Mouse (Mus musculus) intestine, embryonic 15.5 days (tissue): ENCODE data around the gene Ddx28. TPM values are rescaled to one million over a fixed set of nuclear protein-coding genes. Genes with fewer than 3 reads are reported as not detected.
"Not testable (repeated sequence)": the region's sequence is repeated elsewhere in the genome, so short reads cannot be mapped to it uniquely, and the experiment has no call there.

Source experiments
- ATAC-seq: fragments of 200-750 bp; cut with Nextera tagmentation; 2 replicates; pipeline ENCODE4 v1.8.0; 2017; ENCODE audit warnings: moderate TSS enrichment, moderate library complexity
- H3K27ac ChIP-seq: fragments of 300-500 bp; sonication (generic); 2 replicates; pipeline ENCODE4 v1.5.1; 2015; ENCODE audit warnings: mild to moderate bottlenecking, inconsistent platforms
- H3K27me3 ChIP-seq: fragments of 300-500 bp; sonication (generic); replicated peaks from 2 replicates; pipeline ENCODE4 v1.6.1; 2015; ENCODE audit warnings: inconsistent platforms
- H3K36me3 ChIP-seq: fragments of 300-500 bp; sonication (generic); 2 replicates; pipeline ENCODE4 v1.6.1; 2015; ENCODE audit warnings: inconsistent platforms
- H3K4me1 ChIP-seq: fragments of 300-500 bp; sonication (generic); replicated peaks from 2 replicates; pipeline ENCODE4 v1.6.1; 2015; ENCODE audit warnings: inconsistent platforms
- H3K4me2 ChIP-seq: fragments of 300-500 bp; sonication (generic); replicated peaks from 2 replicates; pipeline ENCODE4 v1.6.1; 2015; ENCODE audit warnings: mild to moderate bottlenecking, inconsistent platforms
- H3K4me3 ChIP-seq: fragments of 300-500 bp; sonication (generic); replicated peaks from 2 replicates; pipeline ENCODE4 v1.5.1; 2015; ENCODE audit warnings: inconsistent platforms
- H3K9ac ChIP-seq: fragments of 300-500 bp; sonication (generic); 2 replicates; pipeline ENCODE4 v1.6.1; 2015; ENCODE audit warnings: inconsistent platforms
- H3K9me3 ChIP-seq: fragments of 300-500 bp; sonication (generic); 2 replicates; pipeline ENCODE4 v1.6.1; 2016; ENCODE audit warnings: inconsistent platforms
- WGBS: fragments of 180-500 bp; shearing (Covaris S2); methylation state at CpG from one replicate; pipeline ENCODE4 v1.1.7; 2015; 5-methylcytosine and 5-hydroxymethylcytosine counted together
- polyA plus RNA-seq: library from polyadenylated mRNA; unstranded; fragments of >200 nt; fragmentation: Nextera tagmentation; extraction: Ambion mirVana; gene quantifications from 2 replicates; pipeline ENCODE4 v1.2.1, GENCODE M21; 2015

Ddx28 gene
- polyA plus RNA-seq, 1 experiment from 2014 or later: 15.5 TPM

- WGBS: 75% methylated on average over 10 of the region's 11 CpGs
- not testable (repeated sequence) for H3K36me3 ChIP-seq, H3K4me3 ChIP-seq, H3K27ac ChIP-seq, H3K4me1 ChIP-seq, ATAC-seq, H3K9me3 ChIP-seq, H3K9ac ChIP-seq, H3K4me2 ChIP-seq, H3K27me3 ChIP-seq
These were observed 28.3 kb downstream of the Ddx28 start for GRCm38 (mm10) chr8:105983406-105983805.

DNA sequence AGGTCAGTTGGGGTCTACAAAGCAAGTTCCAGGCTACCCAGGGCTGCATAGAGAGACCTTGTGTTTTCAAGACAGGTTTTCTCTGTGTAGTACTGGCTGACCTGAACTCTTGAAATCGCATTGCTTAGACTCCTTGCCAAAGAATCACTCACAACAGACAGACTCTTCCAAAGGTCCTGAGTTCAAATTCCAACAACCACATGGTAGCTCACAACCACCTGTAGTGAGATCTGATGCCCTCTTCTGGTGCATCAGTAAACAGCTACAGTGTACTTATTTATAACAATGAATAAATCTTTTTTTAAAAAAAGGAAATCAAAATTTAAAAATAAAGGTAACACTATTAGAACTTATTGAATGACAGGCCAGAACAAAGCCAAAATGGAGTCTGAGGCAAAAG is 30.5 kb downstream of the Ddx28 start:
- Histone ChIP-seq H3K4me3 (no peak overlapping the region), H3K27me3 (no peaks in the 10 kb centered on the region), H3K9me3 (no peaks in the 10 kb centered on the region), H3K4me2 (no peak overlapping the region), H3K36me3 (no peaks in the 10 kb centered on the region), H3K27ac (no peak overlapping the region), H3K9ac (no peak overlapping the region), H3K4me1 (no peaks in the 10 kb centered on the region)
- 95% methylated on average over 1 of the region's 1 CpGs for WGBS
- no peak for ATAC-seq

DNA sequence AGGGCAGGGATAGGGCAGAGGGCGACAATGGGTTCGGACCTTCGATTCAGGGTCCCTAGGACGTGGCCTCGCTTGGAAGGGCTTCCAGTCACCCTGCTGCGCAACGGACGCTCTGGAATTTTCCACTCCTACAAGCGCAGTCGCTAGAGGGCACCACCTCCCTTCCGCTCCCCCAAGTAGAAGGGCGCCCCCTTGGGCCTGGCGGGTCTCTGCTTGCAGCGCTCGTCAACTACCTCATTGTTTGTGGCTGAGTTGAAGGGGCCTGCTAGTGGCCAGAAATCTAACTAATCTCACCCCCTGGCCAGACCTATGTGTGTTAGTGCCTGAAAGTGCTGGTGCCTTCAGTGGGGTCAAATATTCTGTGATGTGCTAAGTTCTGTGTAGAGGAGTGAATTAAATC is 32.4 kb downstream of the Ddx28 start, which contains the start of gene Dpep3:
TSS of gene Dpep3 (minus strand) at position 105 of the 400 bp plus-strand sequence.
- no peak within 1 kb of the TSS for H3K4me3 ChIP-seq
- H3K9ac ChIP-seq: no peak within 1 kb of the TSS
- H3K4me2 ChIP-seq: no peak within 1 kb of the TSS
- H3K36me3 ChIP-seq: no peaks in the 10 kb centered on the region
- WGBS: 93% methylated on average over 15 of the region's 15 CpGs
- no peaks in the 10 kb centered on the region for H3K9me3 ChIP-seq
- no peaks in the 10 kb centered on the region for H3K27me3 ChIP-seq
- H3K27ac ChIP-seq: no peak within 1 kb of the TSS
- no peaks in the 10 kb centered on the region for H3K4me1 ChIP-seq
- ATAC-seq: no peak

- Histone ChIP-seq H3K4me3 (no peak overlapping the region), H3K9me3 (no peaks in the 10 kb centered on the region), H3K27me3 (no peaks in the 10 kb centered on the region), H3K9ac (no peak overlapping the region), H3K36me3 (no peaks in the 10 kb centered on the region), H3K4me2 (no peak overlapping the region), H3K27ac (no peak overlapping the region), H3K4me1 (no peaks in the 10 kb centered on the region)
- ATAC-seq: no peak
- 71% methylated on average over 7 of the region's 7 CpGs for WGBS
These were observed 36.3 kb downstream of the Ddx28 start for GRCm38 (mm10) chr8:105975363-105975762.

- 74% methylated on average over 8 of the region's 8 CpGs for WGBS
- Histone ChIP-seq H3K27me3 (no peaks in the 10 kb centered on the region), H3K9me3 (no peaks in the 10 kb centered on the region), H3K9ac (no peak overlapping the region), H3K36me3 (no peaks in the 10 kb centered on the region), H3K4me1 (peaks cover 9% of the 10 kb centered on the region), H3K4me3 (no peak overlapping the region), H3K27ac (no peak overlapping the region), H3K4me2 (no peak overlapping the region)
- ATAC-seq: no peak
These were observed 40.5 kb downstream of the Ddx28 start for GRCm38 (mm10) chr8:105971019-105971720.

DNA sequence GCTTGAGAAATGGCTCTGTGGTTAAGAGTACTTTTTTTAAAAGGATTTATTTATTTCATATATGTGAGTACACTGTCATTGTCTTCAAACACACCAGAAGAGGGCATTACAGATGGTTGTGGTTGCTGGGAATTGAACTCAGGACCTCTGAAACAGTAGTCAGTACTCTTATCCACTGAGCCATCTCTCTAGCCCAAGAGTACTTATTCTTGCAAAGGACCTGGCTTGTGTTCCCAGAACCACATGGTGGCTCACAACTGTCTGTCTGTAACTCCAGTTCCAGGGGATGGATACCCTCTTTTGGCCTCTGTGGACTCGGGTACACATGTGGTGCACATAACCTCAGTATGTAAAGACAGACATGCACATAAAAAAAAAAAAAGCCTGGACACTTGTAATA is 42.3 kb downstream of the Ddx28 start:
- ATAC-seq: no peak
- WGBS: 69% methylated on average over 1 of the region's 1 CpGs

DNA sequence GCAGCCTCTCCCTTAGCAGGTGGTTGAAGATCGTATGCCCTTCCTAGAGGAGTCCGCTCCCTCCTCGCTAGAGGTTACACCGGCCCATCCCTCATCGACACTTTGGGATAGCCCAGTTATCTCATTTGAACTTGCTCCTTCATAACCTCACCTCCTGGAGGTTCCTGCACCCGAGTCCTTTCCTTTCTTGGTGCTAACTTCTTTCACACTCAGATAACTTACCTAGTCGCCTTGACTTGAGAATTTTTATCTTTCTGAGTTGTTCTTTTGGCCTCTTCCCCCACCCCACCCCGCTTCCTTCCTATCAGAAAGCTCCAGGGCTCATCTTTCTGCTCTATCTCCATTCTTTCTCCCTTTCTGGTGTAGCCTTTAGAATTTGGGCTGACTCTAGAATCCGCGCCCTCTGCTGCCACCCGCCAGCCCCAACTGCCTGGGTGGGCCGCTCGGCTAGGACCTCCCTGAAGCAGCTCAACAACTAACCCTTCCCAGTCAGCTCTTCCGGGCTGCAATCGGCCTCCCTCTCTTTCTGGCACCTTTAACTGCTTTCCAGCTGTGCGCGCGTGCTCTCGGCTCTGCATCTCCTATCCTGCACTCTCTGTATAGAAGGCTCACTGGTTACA is 44.9 kb downstream of the Ddx28 start:
- H3K4me1 ChIP-seq: peaks cover 30% of the 10 kb centered on the region
- 7% methylated on average over 19 of the region's 19 CpGs for WGBS
- H3K4me2 ChIP-seq: peak overlapping the region; percentile 86
- ATAC-seq: peak; percentile 48
- peak overlapping the region; percentile 78; the same call in 1 of the 2 replicates for H3K4me3 ChIP-seq
- H3K27me3 ChIP-seq: no peaks in the 10 kb centered on the region
- no peak overlapping the region for H3K9ac ChIP-seq
- H3K36me3 ChIP-seq: no peaks in the 10 kb centered on the region
- H3K9me3 ChIP-seq: no peaks in the 10 kb centered on the region
- peak overlapping the region; percentile 95 for H3K27ac ChIP-seq

More for the DNA sequence above, 42.3 kb downstream of the Ddx28 start:
- Histone ChIP-seq H3K4me3 (no peak overlapping the region), H3K4me1 (peaks cover 18% of the 10 kb centered on the region), H3K27me3 (no peaks in the 10 kb centered on the region), H3K4me2 (no peak overlapping the region), H3K9me3 (no peaks in the 10 kb centered on the region), H3K27ac (no peak overlapping the region), H3K9ac (no peak overlapping the region), H3K36me3 (no peaks in the 10 kb centered on the region)

- H3K4me2 ChIP-seq: peak within 1 kb of the TSS; percentile 86
- peak within 1 kb of the TSS; percentile 95 for H3K27ac ChIP-seq
- ATAC-seq: peak; percentile 94
- under 1% methylated on average over 43 of the region's 47 CpGs for WGBS
- H3K27me3 ChIP-seq: no peaks in the 10 kb centered on the region
- no peaks in the 10 kb centered on the region for H3K36me3 ChIP-seq
- peaks cover 30% of the 10 kb centered on the region for H3K4me1 ChIP-seq
- peak within 1 kb of the TSS; percentile 86 for H3K9ac ChIP-seq
- peak within 1 kb of the TSS; percentile 78 for H3K4me3 ChIP-seq
- no peaks in the 10 kb centered on the region for H3K9me3 ChIP-seq
These were observed 45.8 kb downstream of the Ddx28 start, which contains the start of gene Slc12a4 for GRCm38 (mm10) chr8:105965905-105966341. Slc12a4 (minus strand) TSS chr8:105966097.

- Histone ChIP-seq H3K36me3 (no peaks in the 10 kb centered on the region), H3K27me3 (no peaks in the 10 kb centered on the region), H3K9me3 (no peaks in the 10 kb centered on the region), H3K27ac (peak overlapping the region; percentile 95), H3K4me3 (peak overlapping the region; percentile 78), H3K9ac (peak overlapping the region; percentile 86), H3K4me1 (peaks cover 31% of the 10 kb centered on the region), H3K4me2 (peak overlapping the region; percentile 86)
- ATAC-seq: peak; percentile 81
- 2% methylated on average over 40 of the region's 40 CpGs for WGBS
These were observed 46.3 kb downstream of the Ddx28 start for GRCm38 (mm10) chr8:105965266-105965904.

DNA sequence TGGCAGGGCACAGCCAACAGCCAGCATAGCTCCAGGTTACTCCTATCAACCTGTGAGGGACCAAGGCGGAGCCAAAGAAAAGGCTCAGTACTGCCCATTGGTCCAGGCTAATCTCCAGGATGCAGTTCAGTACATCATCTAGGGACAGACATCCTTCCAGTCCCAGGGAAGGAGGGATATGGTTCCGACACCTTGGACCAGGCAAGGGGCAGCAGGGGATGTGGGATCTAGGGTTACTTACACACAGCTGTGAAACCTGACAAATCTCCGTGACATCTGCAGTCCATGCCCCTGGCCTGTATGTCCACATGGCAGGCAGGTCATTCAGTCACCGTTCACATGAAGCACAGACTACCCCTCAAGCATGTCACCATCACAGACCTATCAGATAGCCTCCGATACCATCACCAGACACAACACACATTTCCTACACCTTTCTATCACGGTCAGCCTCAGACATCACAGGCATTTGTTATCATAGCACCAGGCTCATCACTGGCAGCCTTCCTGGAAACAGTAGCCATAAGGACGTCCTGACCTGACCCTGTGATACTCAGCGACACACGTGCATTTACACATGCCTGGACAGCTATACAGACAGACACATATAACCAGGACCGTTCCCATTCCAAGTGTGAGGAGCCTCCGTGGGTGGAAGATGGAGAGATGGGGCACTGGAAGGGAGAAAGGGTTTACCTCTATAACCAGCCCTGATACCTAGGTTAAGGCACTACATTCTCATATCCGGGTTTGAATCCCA is 47.0 kb downstream of the Ddx28 start:
- H3K27ac ChIP-seq: no peak overlapping the region
- H3K36me3 ChIP-seq: no peaks in the 10 kb centered on the region; the same call in 1 of the 2 replicates
- no peak; the same call in 1 of the 2 replicates for ATAC-seq
- peak overlapping the region; percentile 86 for H3K9ac ChIP-seq
- H3K4me3 ChIP-seq: peak overlapping the region; percentile 78
- H3K27me3 ChIP-seq: no peaks in the 10 kb centered on the region
- peaks cover 32% of the 10 kb centered on the region for H3K4me1 ChIP-seq
- H3K4me2 ChIP-seq: peak overlapping the region; percentile 86
- H3K9me3 ChIP-seq: no peaks in the 10 kb centered on the region
- WGBS: 51% methylated on average over 12 of the region's 12 CpGs

- Histone ChIP-seq H3K4me2 (no peak overlapping the region), H3K9me3 (no peaks in the 10 kb centered on the region), H3K4me3 (no peak overlapping the region), H3K27ac (no peak overlapping the region), H3K36me3 (no peaks in the 10 kb centered on the region; the same call in none of the 2 replicates), H3K4me1 (peaks cover 25% of the 10 kb centered on the region), H3K27me3 (no peaks in the 10 kb centered on the region), H3K9ac (no peak overlapping the region)
- no peak for ATAC-seq
- 87% methylated on average over 10 of the region's 10 CpGs for WGBS
These were observed 50.1 kb downstream of the Ddx28 start for GRCm38 (mm10) chr8:105961536-105961935.

DNA sequence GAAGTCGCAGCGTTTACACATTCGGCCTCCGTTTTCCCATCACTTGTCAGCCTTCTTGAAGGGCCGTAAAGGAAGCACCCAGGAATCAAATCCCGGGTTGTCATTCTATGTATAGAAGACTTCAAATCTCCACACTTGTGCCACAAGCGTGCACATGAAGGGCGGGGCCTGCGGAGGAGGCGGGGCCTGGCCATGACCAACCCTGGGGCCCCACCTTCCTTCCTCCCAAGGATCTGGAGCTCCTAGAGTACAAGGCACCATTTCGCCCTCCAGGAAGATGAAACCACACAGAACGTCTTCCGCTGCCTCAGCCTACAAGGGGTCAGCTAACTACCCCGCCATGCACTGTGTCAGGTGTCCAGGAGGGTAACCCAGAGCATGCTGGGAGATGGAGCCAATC is 50.6 kb downstream of the Ddx28 start:
- Histone ChIP-seq H3K36me3 (no peaks in the 10 kb centered on the region; the same call in none of the 2 replicates), H3K4me3 (no peak overlapping the region), H3K9ac (no peak overlapping the region), H3K27me3 (no peaks in the 10 kb centered on the region), H3K4me1 (peaks cover 23% of the 10 kb centered on the region), H3K4me2 (no peak overlapping the region), H3K9me3 (no peaks in the 10 kb centered on the region), H3K27ac (no peak overlapping the region)
- WGBS: 84% methylated on average over 14 of the region's 14 CpGs
- ATAC-seq: no peak
